Mouse (Mus musculus): Measurements from ENCODE around the gene Pgrmc2. TPM values are rescaled to one million over a fixed set of nuclear protein-coding genes. Genes with fewer than 3 reads are reported as not detected.

The Pgrmc2 gene
- 15.2 and 15.3 TPM in 2 replicates for polyA plus RNA-seq (2015; fragmentation: Nextera tagmentation; extraction: Ambion mirVana)

DNA sequence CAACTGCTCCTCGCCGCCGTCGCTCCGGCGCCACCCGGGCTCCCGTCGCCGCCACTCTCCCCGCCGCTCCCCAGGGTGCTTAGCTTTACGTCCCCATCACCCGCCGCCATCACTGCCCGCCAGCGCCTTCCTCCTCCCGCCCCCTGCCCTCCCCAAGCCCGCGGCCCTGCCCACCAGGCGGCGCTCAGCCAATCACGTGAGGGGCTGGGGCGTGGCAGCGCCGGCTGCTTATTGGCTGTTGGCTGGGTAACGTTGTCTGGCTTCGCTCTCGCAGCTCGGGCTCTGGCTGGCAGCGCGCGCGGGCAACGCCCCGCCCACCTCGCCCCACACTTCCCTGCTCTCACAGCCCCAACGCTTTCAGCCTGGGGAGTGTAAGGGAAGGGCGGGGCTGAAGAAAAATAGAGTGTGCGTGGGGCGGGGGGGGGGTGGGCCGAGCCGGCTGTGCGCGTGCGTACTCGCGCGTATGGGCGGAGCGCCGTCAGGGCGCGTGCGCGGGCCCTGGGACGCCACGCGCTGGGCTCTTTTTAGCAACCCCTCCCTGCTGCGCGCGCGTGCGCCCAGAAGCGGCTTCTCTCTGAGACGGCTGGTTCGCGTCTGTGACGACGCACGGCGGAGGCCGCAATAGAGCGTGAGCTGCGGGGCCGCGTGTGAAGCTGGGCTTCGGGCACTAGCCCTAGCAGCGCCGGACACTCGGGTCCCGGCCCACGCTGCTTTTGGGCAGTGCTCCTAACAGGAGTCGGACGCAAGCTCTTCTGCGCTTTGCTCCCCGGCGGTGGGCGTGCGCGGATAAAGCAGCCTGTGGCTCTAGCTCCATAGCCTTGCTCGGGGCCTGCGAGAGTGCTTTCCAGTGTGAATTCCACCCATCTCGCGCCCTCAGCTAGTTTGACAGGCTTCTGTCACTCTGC, at the start of gene Pgrmc2:
Gene Pgrmc2 (minus strand): TSS at position 162 of the 905 bp plus-strand sequence.
- Histone ChIP-seq H3K4me2 (ENCODE audit: low read depth, low read length) (peak within 1 kb of the TSS; percentile 100), H3K9me3 (replicated peaks; ENCODE audit: control insufficient read depth, low read length) (no peaks in the 10 kb centered on the region), H3K27ac (ENCODE audit: low read length) (peak within 1 kb of the TSS; percentile 91), H3K4me3 (ENCODE audit: low read depth, low read length) (peak within 1 kb of the TSS; percentile 97), H3K4me1 (ENCODE audit: control insufficient read depth, low read depth, low read length) (peaks cover 13% of the 10 kb centered on the region), H3K9ac (ENCODE audit: low read depth, low read length) (peak within 1 kb of the TSS; percentile 94), H3K27me3 (ENCODE audit: control insufficient read depth, insufficient read depth, low read depth, low read length) (no peaks in the 10 kb centered on the region), H3K36me3 (ENCODE audit: control insufficient read depth, insufficient read depth) (no peaks in the 10 kb centered on the region)
- ATAC-seq (ENCODE audit: low read depth), result peak; percentile 96
- WGBS (ENCODE audit: insufficient replicate concordance), result under 1% methylated on average over 84 of the region's 95 CpGs

DNA sequence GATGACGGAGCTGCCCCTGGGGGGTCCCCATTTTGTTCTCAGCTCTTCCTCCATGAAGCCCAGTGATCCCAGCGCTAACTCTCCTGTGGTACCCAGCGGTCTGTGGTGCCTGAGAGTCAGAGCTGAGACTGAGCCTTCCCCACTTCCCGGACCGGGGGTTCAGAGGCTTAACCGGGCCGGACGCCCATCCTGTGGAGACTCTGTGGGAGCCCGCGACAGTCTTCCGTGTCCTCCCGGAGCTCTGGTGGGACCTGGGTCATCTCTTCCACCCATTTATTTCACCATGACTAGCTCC, 41.1 kb upstream of the Pgrmc2 start:
- Histone ChIP-seq H3K9me3 (replicated peaks; ENCODE audit: control insufficient read depth, low read length) (no peaks in the 10 kb centered on the region), H3K4me3 (ENCODE audit: low read depth, low read length) (no peak overlapping the region), H3K4me1 (ENCODE audit: control insufficient read depth, low read depth, low read length) (no peaks in the 10 kb centered on the region), H3K4me2 (ENCODE audit: low read depth, low read length) (no peak overlapping the region), H3K36me3 (ENCODE audit: control insufficient read depth, insufficient read depth) (no peaks in the 10 kb centered on the region), H3K27me3 (ENCODE audit: control insufficient read depth, insufficient read depth, low read depth, low read length) (no peaks in the 10 kb centered on the region; the same call in 1 of the 2 replicates), H3K9ac (ENCODE audit: low read depth, low read length) (no peak overlapping the region), H3K27ac (ENCODE audit: low read length) (no peak overlapping the region)
- no peak for ATAC-seq (ENCODE audit: low read depth)
- WGBS (ENCODE audit: insufficient replicate concordance), result 27% methylated on average over 12 of the region's 12 CpGs

DNA sequence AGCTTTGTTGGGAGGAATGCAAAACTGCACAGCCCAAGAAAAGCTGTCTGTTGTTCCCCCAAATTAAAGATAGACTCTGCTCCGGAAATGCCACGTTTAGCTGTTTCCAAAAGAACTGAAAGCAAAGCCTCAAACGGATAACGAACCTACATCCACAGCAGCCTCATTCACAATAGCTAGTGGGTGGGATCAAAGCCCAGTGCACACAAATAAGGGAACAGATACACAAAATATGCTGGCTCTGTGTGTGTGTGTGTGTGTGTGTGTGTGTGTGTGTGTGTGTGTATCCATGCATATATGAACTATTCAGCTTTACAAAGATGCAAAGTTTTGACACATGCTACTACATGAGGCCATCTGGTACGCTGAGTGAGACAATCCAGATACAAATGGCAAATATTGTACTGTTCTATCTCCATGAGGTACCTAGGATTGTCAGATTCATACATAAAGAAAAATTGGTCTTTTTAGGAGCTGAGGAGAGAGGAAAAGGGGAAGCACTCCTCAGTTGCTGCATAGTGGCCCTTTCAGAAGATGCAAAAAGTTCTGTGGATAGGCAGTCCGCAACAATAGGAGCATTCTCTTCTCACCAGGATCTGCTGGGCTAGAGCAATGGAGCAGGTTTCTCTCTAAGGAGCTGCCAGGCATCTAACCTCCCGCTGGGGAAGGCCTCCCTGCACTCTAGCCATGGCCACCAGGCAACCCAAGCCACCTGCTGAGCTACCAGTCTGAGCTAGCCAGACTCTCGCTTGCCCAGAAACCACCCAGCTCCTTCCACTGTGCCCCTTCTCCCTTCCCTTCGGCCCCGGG, 40.5 kb upstream of the Pgrmc2 start:
- ATAC-seq (ENCODE audit: low read depth), result no peak
- Histone ChIP-seq H3K4me3 (ENCODE audit: low read depth, low read length) (no peak overlapping the region), H3K27ac (ENCODE audit: low read length) (no peak overlapping the region), H3K9ac (ENCODE audit: low read depth, low read length) (no peak overlapping the region), H3K4me2 (ENCODE audit: low read depth, low read length) (no peak overlapping the region), H3K27me3 (ENCODE audit: control insufficient read depth, insufficient read depth, low read depth, low read length) (no peaks in the 10 kb centered on the region; the same call in 1 of the 2 replicates), H3K4me1 (ENCODE audit: control insufficient read depth, low read depth, low read length) (no peaks in the 10 kb centered on the region), H3K9me3 (replicated peaks; ENCODE audit: control insufficient read depth, low read length) (no peaks in the 10 kb centered on the region), H3K36me3 (ENCODE audit: control insufficient read depth, insufficient read depth) (no peaks in the 10 kb centered on the region)
- WGBS (ENCODE audit: insufficient replicate concordance), result 34% methylated on average over 10 of the region's 10 CpGs

DNA sequence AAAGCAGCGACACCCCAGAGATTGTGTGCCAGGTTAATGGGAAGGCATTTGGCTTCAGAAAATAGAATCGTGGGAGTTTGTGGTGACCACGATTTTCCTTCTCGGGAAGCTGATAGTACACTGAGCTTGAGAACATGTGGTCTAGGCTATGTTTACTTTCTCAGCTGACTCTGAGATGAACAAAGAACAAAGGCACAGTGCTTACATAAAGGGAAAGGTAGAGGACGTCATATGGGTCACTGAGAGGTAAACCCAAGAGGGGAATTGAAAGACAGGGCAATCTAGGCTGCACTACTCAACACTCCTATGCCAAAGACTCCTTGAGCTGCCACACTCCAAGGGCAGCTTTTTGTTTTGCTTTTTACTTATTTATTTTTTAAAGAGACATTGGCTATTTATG, 35.3 kb upstream of the Pgrmc2 start:
- Histone ChIP-seq H3K36me3 (ENCODE audit: control insufficient read depth, insufficient read depth) (no peaks in the 10 kb centered on the region), H3K27ac (ENCODE audit: low read length) (no peak overlapping the region), H3K4me1 (ENCODE audit: control insufficient read depth, low read depth, low read length) (no peaks in the 10 kb centered on the region), H3K9ac (ENCODE audit: low read depth, low read length) (no peak overlapping the region), H3K27me3 (ENCODE audit: control insufficient read depth, insufficient read depth, low read depth, low read length) (no peaks in the 10 kb centered on the region), H3K4me3 (ENCODE audit: low read depth, low read length) (no peak overlapping the region), H3K4me2 (ENCODE audit: low read depth, low read length) (no peak overlapping the region), H3K9me3 (replicated peaks; ENCODE audit: control insufficient read depth, low read length) (no peaks in the 10 kb centered on the region)
- ATAC-seq (ENCODE audit: low read depth), result no peak
- WGBS (ENCODE audit: insufficient replicate concordance), result 38% methylated on average over 5 of the region's 5 CpGs

GRCm38 (mm10) chr3:41117447-41117846, 34.6 kb upstream of the Pgrmc2 start:
- no peaks in the 10 kb centered on the region for H3K9me3 ChIP-seq (replicated peaks; ENCODE audit: control insufficient read depth, low read length)
- H3K27ac ChIP-seq (ENCODE audit: low read length), result no peak overlapping the region
- H3K9ac ChIP-seq (ENCODE audit: low read depth, low read length), result no peak overlapping the region
- ATAC-seq (ENCODE audit: low read depth), result no peak
- no peaks in the 10 kb centered on the region for H3K36me3 ChIP-seq (ENCODE audit: control insufficient read depth, insufficient read depth)
- no peak overlapping the region for H3K4me2 ChIP-seq (ENCODE audit: low read depth, low read length)
- H3K4me3 ChIP-seq (ENCODE audit: low read depth, low read length), result no peak overlapping the region
- no peaks in the 10 kb centered on the region for H3K4me1 ChIP-seq (ENCODE audit: control insufficient read depth, low read depth, low read length)
- no peaks in the 10 kb centered on the region for H3K27me3 ChIP-seq (ENCODE audit: control insufficient read depth, insufficient read depth, low read depth, low read length)

GRCm38 (mm10) chr3:41113186-41113585, 30.3 kb upstream of the Pgrmc2 start:
- Histone ChIP-seq H3K4me3 (ENCODE audit: low read depth, low read length) (no peak overlapping the region), H3K4me1 (ENCODE audit: control insufficient read depth, low read depth, low read length) (no peaks in the 10 kb centered on the region), H3K9me3 (replicated peaks; ENCODE audit: control insufficient read depth, low read length) (no peaks in the 10 kb centered on the region), H3K36me3 (ENCODE audit: control insufficient read depth, insufficient read depth) (no peaks in the 10 kb centered on the region), H3K27me3 (ENCODE audit: control insufficient read depth, insufficient read depth, low read depth, low read length) (no peaks in the 10 kb centered on the region), H3K4me2 (ENCODE audit: low read depth, low read length) (no peak overlapping the region), H3K9ac (ENCODE audit: low read depth, low read length) (no peak overlapping the region), H3K27ac (ENCODE audit: low read length) (no peak overlapping the region)
- 67% methylated on average over 5 of the region's 5 CpGs for WGBS (ENCODE audit: insufficient replicate concordance)
- ATAC-seq (ENCODE audit: low read depth), result no peak

GRCm38 (mm10) chr3:41108306-41108785, 25.5 kb upstream of the Pgrmc2 start:
- Histone ChIP-seq H3K27me3 (ENCODE audit: control insufficient read depth, insufficient read depth, low read depth, low read length) (no peaks in the 10 kb centered on the region), H3K9me3 (replicated peaks; ENCODE audit: control insufficient read depth, low read length) (no peaks in the 10 kb centered on the region), H3K4me2 (ENCODE audit: low read depth, low read length) (no peak overlapping the region), H3K36me3 (ENCODE audit: control insufficient read depth, insufficient read depth) (no peaks in the 10 kb centered on the region), H3K27ac (ENCODE audit: low read length) (no peak overlapping the region), H3K9ac (ENCODE audit: low read depth, low read length) (no peak overlapping the region), H3K4me3 (ENCODE audit: low read depth, low read length) (no peak overlapping the region), H3K4me1 (ENCODE audit: control insufficient read depth, low read depth, low read length) (no peaks in the 10 kb centered on the region; the same call in 1 of the 2 replicates)
- 39% methylated on average over 6 of the region's 6 CpGs for WGBS (ENCODE audit: insufficient replicate concordance)
- ATAC-seq (ENCODE audit: low read depth), result no peak

- Histone ChIP-seq H3K9me3 (replicated peaks; ENCODE audit: control insufficient read depth, low read length) (no peaks in the 10 kb centered on the region), H3K4me2 (ENCODE audit: low read depth, low read length) (no peak overlapping the region), H3K36me3 (ENCODE audit: control insufficient read depth, insufficient read depth) (no peaks in the 10 kb centered on the region), H3K27ac (ENCODE audit: low read length) (no peak overlapping the region), H3K4me1 (ENCODE audit: control insufficient read depth, low read depth, low read length) (no peaks in the 10 kb centered on the region; the same call in 1 of the 2 replicates), H3K9ac (ENCODE audit: low read depth, low read length) (no peak overlapping the region), H3K27me3 (ENCODE audit: control insufficient read depth, insufficient read depth, low read depth, low read length) (no peaks in the 10 kb centered on the region), H3K4me3 (ENCODE audit: low read depth, low read length) (no peak overlapping the region)
- ATAC-seq (ENCODE audit: low read depth), result peak; percentile 71
- WGBS (ENCODE audit: insufficient replicate concordance), result 51% methylated on average over 14 of the region's 14 CpGs
Measured at GRCm38 (mm10) chr3:41107600-41108305, 24.9 kb upstream of the Pgrmc2 start.
